ENCODE assay signal across 7 mouse cellular contexts in genomic region chr6:91285450-91285790, GRCm38 (mm10).
A peak's percentile ranks its signal among the peaks of the same experiment; 100 is the strongest.
DNase-seq lines count a peak whose midpoint lies in the region; ATAC-seq and TF ChIP-seq lines count a peak whose summit lies in the region.

No protein-coding gene starts in this region.

- WGBS in intestine, postnatal 0 days = 1% methylated on average over 28 of the region's 28 CpGs
- under 1% methylated on average over 28 of the region's 28 CpGs for WGBS in midbrain, embryonic 11.5 days
- under 1% methylated on average over 28 of the region's 28 CpGs for WGBS in small intestine, adult 2 months

- peak; percentile 78 to 84 for DNase-seq in adrenal gland, postnatal 36 days
- DNase-seq in embryo, embryonic 11.5 days (ENCODE audit: low read depth, low spot score) = peak; percentile 80
- DNase-seq in heart, adult 11 months = peak; percentile 94
- DNase-seq in left cerebral cortex, postnatal 4 days = peak; percentile 92
- peak; percentile 99 for DNase-seq in midbrain, embryonic 11.5 days (ENCODE audit: low spot score, missing footprints)

- no peak overlapping the region for H3K27ac ChIP-seq in intestine, postnatal 0 days (ENCODE audit: low read depth, low read length)
- H3K27ac ChIP-seq in midbrain, embryonic 11.5 days (ENCODE audit: low read depth, low read length) = peak overlapping the region; percentile 41; the same call in 1 of the 2 replicates
- H3K27ac ChIP-seq in small intestine, adult 2 months (ENCODE audit: insufficient read depth, low read depth, low read length) = no peak overlapping the region

- H3K9me3 ChIP-seq in intestine, postnatal 0 days (ENCODE audit: control insufficient read depth) = no peaks in the 10 kb centered on the region
- H3K9me3 ChIP-seq in midbrain, embryonic 11.5 days (ENCODE audit: control insufficient read depth, low read length) = no peaks in the 10 kb centered on the region

- peak; percentile 94 for TF ChIP-seq CTCF in intestine, postnatal 0 days (IDR thresholded peaks at IDR 0.05; ENCODE audit: low read depth)
- peak; percentile 63 for TF ChIP-seq CTCF in small intestine, adult 2 months (IDR thresholded peaks at IDR 0.05; ENCODE audit: extremely low read depth, insufficient read length, insufficient replicate concordance, low read depth, low read length)

- H3K4me3 ChIP-seq in intestine, postnatal 0 days (ENCODE audit: low read depth, low read length) = peak overlapping the region; percentile 21
- peak overlapping the region; percentile 26 for H3K4me3 ChIP-seq in midbrain, embryonic 11.5 days (ENCODE audit: low read depth, low read length)
- H3K4me3 ChIP-seq in small intestine, adult 2 months (ENCODE audit: low read depth, low read length) = peak overlapping the region; percentile 19

- H3K36me3 ChIP-seq in intestine, postnatal 0 days (ENCODE audit: control insufficient read depth, insufficient read depth) = no peaks in the 10 kb centered on the region
- no peaks in the 10 kb centered on the region for H3K36me3 ChIP-seq in midbrain, embryonic 11.5 days (ENCODE audit: control insufficient read depth, insufficient read depth, low read length)
- no peaks in the 10 kb centered on the region for H3K36me3 ChIP-seq in small intestine, adult 2 months (ENCODE audit: control insufficient read depth, insufficient read depth, low read length)

- H3K4me2 ChIP-seq in intestine, postnatal 0 days (replicated peaks; ENCODE audit: low read depth) = peak overlapping the region; percentile 54
- peak overlapping the region; percentile 73 for H3K4me2 ChIP-seq in midbrain, embryonic 11.5 days

- no peaks in the 10 kb centered on the region for H3K4me1 ChIP-seq in intestine, postnatal 0 days (replicated peaks; ENCODE audit: control insufficient read depth, insufficient read depth, low read length)
- H3K4me1 ChIP-seq in midbrain, embryonic 11.5 days (ENCODE audit: control insufficient read depth, insufficient read depth, low read length) = peaks cover 28% of the 10 kb centered on the region
- H3K4me1 ChIP-seq in small intestine, adult 2 months (ENCODE audit: control insufficient read depth, insufficient read depth, insufficient read length, low read length) = peaks cover 4% of the 10 kb centered on the region

- H3K27me3 ChIP-seq in intestine, postnatal 0 days (replicated peaks; ENCODE audit: control insufficient read depth, insufficient read depth, low read length) = peaks cover 38% of the 10 kb centered on the region
- peaks cover 16% of the 10 kb centered on the region for H3K27me3 ChIP-seq in midbrain, embryonic 11.5 days (ENCODE audit: control insufficient read depth, insufficient read depth, low read length)
- H3K27me3 ChIP-seq in small intestine, adult 2 months (ENCODE audit: control insufficient read depth, insufficient read depth, low read length) = peaks cover 19% of the 10 kb centered on the region

- H3K9ac ChIP-seq in intestine, postnatal 0 days (ENCODE audit: low read depth, low read length) = no peak overlapping the region
- H3K9ac ChIP-seq in midbrain, embryonic 11.5 days (ENCODE audit: low read length) = peak overlapping the region; percentile 64

- ATAC-seq in intestine, postnatal 0 days = peak; percentile 37; the same call in 1 of the 2 replicates
- ATAC-seq in midbrain, embryonic 11.5 days (ENCODE audit: low FRiP score) = peak; percentile 74

- TF ChIP-seq POLR2A in small intestine, adult 2 months (IDR thresholded peaks at IDR 0.05; ENCODE audit: low read depth, low read length) = 0 out of 2 replicates have a peak, but pooled peaks have one; percentile 19

- intact Hi-C loops in left cerebral cortex, postnatal 4 days (cut with DNase I) = loop anchor here (10.0 kb wide), 1 partner anchor 471 kb away; no protein-coding TSS in a partner anchor
